Mouse (Mus musculus) midbrain, embryonic 11.5 days (tissue): ENCODE data around the gene Tmem132e. TPM values are rescaled to one million over a fixed set of nuclear protein-coding genes. Genes with fewer than 3 reads are reported as not detected.

Experiments used
- ATAC-seq: fragments of 200-750 bp; cut with Nextera tagmentation; 2 replicates; pipeline ENCODE4 v1.8.0; 2017; ENCODE audit warnings: moderate TSS enrichment, moderate library complexity; ENCODE audit not compliant: low FRiP score
- DNase-seq: peaks from one replicate; pipeline ENCODE4 v3.0.0; 2015; ENCODE audit warnings: low spot score; ENCODE audit errors: missing footprints
- H3K27ac ChIP-seq: fragments of 300-500 bp; sonication (generic); 2 replicates; pipeline ENCODE4 v1.5.1; 2014; ENCODE audit warnings: low read depth, low read length
- H3K27me3 ChIP-seq: fragments of 300-500 bp; sonication (generic); 2 replicates; pipeline ENCODE4 v1.6.1; 2014; ENCODE audit warnings: mild to moderate bottlenecking, low read length, moderate library complexity, mixed read lengths; ENCODE audit not compliant: control insufficient read depth, insufficient read depth
- H3K36me3 ChIP-seq: fragments of 300-500 bp; sonication (generic); 2 replicates; pipeline ENCODE4 v1.6.1; 2014; ENCODE audit warnings: mild to moderate bottlenecking, low read length, moderate library complexity, mixed read lengths; ENCODE audit not compliant: control insufficient read depth, insufficient read depth
- H3K4me1 ChIP-seq: fragments of 300-500 bp; sonication (generic); 2 replicates; pipeline ENCODE4 v1.6.1; 2014; ENCODE audit warnings: low read length; ENCODE audit not compliant: control insufficient read depth, insufficient read depth
- H3K4me2 ChIP-seq: fragments of 300-500 bp; sonication (generic); 2 replicates; pipeline ENCODE4 v1.6.1; 2014; ENCODE audit warnings: mild to moderate bottlenecking, moderate library complexity
- H3K4me3 ChIP-seq: fragments of 300-500 bp; sonication (generic); 2 replicates; pipeline ENCODE4 v1.5.1; 2014; ENCODE audit warnings: low read depth, low read length
- H3K9ac ChIP-seq: fragments of 300-500 bp; sonication (generic); 2 replicates; pipeline ENCODE4 v1.6.1; 2014; ENCODE audit warnings: low read length
- H3K9me3 ChIP-seq: fragments of 300-500 bp; sonication (generic); 2 replicates; pipeline ENCODE4 v1.6.1; 2016; ENCODE audit warnings: low read length; ENCODE audit not compliant: control insufficient read depth
- WGBS: fragments of 180-500 bp; shearing (Covaris S2); extraction: QIAGEN DNeasy Blood & Tissue Kit; methylation state at CpG from one replicate; pipeline ENCODE4 v1.1.7; 2014; 5-methylcytosine and 5-hydroxymethylcytosine counted together
- polyA plus RNA-seq: library from polyadenylated mRNA; unstranded; fragments of >200 nt; fragmentation: Nextera tagmentation; extraction: Ambion mirVana; gene quantifications from 2 replicates; pipeline ENCODE4 v1.2.1, GENCODE M21; 2014

The Tmem132e gene
- 1.0 and 1.6 TPM in 2 replicates for polyA plus RNA-seq

DNA sequence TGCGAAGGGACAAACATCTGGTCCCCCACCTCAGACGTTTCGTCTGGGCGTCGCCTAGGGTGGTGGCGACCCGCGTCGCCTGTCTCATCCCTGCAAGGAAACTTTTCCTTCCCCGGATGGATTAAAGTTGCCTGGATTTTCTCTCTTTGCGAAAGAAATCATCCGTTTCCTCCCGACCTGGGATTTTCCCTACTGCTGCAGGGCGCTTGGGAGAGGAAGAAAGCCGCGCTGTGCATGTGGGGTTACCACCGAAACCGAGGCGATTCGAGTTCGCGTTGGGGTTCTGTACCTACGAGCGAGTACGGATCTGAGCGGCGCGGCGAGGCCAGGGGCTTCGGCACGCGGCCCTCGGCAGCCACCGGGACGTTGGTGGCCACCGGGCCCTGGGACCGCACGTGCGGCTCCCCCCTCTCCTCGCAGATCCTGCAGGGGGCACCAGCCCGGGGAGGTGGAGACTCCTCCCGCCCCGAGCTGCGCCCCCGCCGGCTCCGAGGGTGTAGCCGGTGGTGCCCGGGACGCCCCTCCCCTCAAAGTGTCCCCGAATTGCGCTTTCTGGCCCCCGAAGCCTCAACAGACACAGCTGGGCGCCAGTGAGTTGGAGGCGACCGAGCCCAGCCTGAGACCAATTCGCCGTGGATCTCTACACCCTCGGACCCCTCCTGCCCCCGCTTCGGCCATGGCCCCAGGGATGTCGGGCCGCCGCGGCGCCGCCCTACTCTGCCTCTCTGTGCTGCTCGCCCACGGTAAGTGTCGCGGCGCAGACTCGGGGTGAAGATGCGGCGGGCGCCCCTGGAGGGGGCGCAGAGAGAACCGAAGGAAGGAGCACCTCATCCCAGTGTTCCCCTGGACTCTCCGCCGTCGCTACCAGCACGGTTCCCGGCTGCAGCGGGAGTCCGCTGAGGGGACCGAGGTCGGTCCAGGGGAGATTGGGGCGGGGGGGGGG is at the start of gene Tmem132e:
Gene Tmem132e, plus strand, starts transcription at position 530 of the 943 bp plus-strand sequence.
- H3K36me3 ChIP-seq = no peaks in the 10 kb centered on the region
- peak within 1 kb of the TSS; percentile 96 for H3K4me2 ChIP-seq
- no peaks in the 10 kb centered on the region for H3K9me3 ChIP-seq
- no peak within 1 kb of the TSS for H3K27ac ChIP-seq
- H3K4me3 ChIP-seq = peak within 1 kb of the TSS; percentile 54
- ATAC-seq (peak; percentile 52), DNase-seq (peak; percentile 97)
- H3K9ac ChIP-seq = peak within 1 kb of the TSS; percentile 60
- peaks cover 55% of the 10 kb centered on the region for H3K27me3 ChIP-seq
- H3K4me1 ChIP-seq = peaks cover 16% of the 10 kb centered on the region
- WGBS = under 1% methylated on average over 83 of the region's 88 CpGs

DNA sequence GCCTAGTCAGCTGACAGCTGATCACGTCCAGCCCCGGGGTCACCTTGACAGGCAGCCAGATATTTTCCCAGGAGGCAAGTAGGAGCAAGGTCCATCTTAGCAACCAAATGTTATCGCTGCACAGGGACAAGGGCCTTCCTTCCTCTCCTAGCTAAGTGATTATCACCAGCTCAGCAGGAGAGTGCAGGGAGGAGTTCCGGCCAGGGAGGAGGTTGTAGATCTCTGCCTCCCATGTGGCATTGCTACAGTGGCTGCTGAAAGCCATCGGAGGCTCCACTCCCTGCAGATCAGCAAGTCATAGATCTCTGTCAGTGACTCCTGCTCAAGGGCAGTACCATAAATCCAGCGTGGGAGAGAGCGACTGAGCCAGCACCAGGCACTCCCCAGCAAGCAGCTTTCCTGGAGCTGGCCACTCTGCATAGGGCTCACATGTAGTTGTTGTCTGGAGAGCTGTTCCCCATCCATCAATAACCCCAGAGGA is 48.7 kb upstream of the Tmem132e start:
- no peak overlapping the region for H3K4me2 ChIP-seq
- H3K9ac ChIP-seq = no peak overlapping the region
- H3K4me1 ChIP-seq = no peaks in the 10 kb centered on the region
- no peak overlapping the region for H3K4me3 ChIP-seq
- 40% methylated on average over 7 of the region's 7 CpGs for WGBS
- no peak overlapping the region for H3K27ac ChIP-seq
- ATAC-seq = no peak
- no peaks in the 10 kb centered on the region for H3K9me3 ChIP-seq
- H3K36me3 ChIP-seq = no peaks in the 10 kb centered on the region
- no peaks in the 10 kb centered on the region for H3K27me3 ChIP-seq
- DNase-seq = no peak

DNA sequence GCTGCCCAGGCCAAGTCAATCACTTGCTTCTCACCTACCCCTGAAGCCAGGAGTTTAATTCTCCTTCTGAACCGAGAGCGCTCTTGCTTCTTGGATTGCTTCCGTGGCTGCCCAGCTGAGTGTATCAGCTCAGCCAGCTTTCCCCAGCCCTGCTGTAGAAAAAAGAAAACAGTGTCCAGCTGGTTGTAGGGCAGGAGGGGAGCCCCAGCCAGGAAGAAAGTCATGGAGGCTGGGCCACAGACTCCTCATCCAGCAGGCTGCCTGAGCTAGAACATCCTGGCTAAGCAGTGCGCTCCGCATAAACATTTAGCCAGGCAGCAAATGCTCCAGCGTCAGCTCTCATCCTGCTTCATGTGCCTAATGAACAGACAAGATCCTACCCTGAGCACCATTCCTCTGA is 48.3 kb upstream of the Tmem132e start:
- no peak overlapping the region for H3K9ac ChIP-seq
- no peak for DNase-seq

DNA sequence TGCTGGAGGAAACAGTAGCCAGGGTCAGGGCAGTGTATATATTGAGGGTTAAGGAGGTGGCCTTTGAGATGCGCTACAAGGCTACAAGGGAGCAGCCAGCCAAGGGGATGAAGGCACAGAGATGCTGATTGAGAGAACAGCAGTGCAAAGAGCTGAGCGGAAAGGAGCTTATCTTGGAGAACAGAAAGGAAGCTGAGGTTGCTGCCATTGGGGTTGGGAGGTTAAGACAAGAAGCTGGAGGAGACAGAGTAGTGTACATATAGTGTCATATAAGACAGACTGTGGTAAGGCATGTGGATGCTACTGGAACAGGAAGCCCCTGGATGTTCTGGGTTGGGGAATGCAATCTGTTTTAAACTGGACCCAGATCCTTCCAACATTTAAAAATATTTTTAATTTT is 47.8 kb upstream of the Tmem132e start:
- no peaks in the 10 kb centered on the region for H3K9me3 ChIP-seq
- 58% methylated on average over 2 of the region's 2 CpGs for WGBS
- DNase-seq (no peak), ATAC-seq (no peak)
- H3K27ac ChIP-seq = no peak overlapping the region
- H3K36me3 ChIP-seq = no peaks in the 10 kb centered on the region
- H3K27me3 ChIP-seq = no peaks in the 10 kb centered on the region
- H3K9ac ChIP-seq = no peak overlapping the region
- H3K4me1 ChIP-seq = peaks cover 3% of the 10 kb centered on the region; the same call in 1 of the 2 replicates
- H3K4me2 ChIP-seq = no peak overlapping the region
- no peak overlapping the region for H3K4me3 ChIP-seq

More for the DNA sequence above, 48.3 kb upstream of the Tmem132e start:
- no peak overlapping the region for H3K4me2 ChIP-seq
- H3K36me3 ChIP-seq = no peaks in the 10 kb centered on the region
- peaks cover under 1% of the 10 kb centered on the region; the same call in 1 of the 2 replicates for H3K4me1 ChIP-seq
- H3K9me3 ChIP-seq = no peaks in the 10 kb centered on the region
- 52% methylated on average over 6 of the region's 6 CpGs for WGBS
- H3K4me3 ChIP-seq = no peak overlapping the region
- H3K27me3 ChIP-seq = no peaks in the 10 kb centered on the region
- no peak overlapping the region for H3K27ac ChIP-seq
- no peak for ATAC-seq

DNA sequence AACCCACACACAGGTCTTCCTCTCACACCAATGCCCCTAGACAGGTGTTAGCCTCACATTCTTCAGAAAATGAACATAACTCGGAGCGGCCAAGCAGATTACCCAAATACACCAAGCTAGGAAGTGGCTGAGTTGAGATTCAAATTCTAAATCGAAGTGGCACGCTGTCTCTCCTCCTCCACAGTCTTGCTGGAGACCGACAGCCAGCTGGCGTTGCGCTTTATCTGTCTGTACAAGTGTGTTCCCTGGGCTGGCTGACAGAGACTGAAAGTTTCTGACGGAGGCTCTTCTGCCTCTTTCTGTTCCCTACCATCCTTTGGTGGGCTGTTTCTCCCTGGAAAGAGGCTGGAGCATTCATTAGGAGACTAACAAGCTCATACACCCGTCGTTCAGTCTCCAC is 37.7 kb upstream of the Tmem132e start:
- no peak overlapping the region for H3K4me3 ChIP-seq
- H3K9me3 ChIP-seq = no peaks in the 10 kb centered on the region
- H3K27ac ChIP-seq = no peak overlapping the region
- no peaks in the 10 kb centered on the region for H3K36me3 ChIP-seq
- no peak overlapping the region for H3K4me2 ChIP-seq
- no peak for DNase-seq
- no peak overlapping the region for H3K9ac ChIP-seq
- ATAC-seq = no peak
- H3K4me1 ChIP-seq = no peaks in the 10 kb centered on the region
- H3K27me3 ChIP-seq = no peaks in the 10 kb centered on the region
- WGBS = 88% methylated on average over 10 of the region's 10 CpGs

DNA sequence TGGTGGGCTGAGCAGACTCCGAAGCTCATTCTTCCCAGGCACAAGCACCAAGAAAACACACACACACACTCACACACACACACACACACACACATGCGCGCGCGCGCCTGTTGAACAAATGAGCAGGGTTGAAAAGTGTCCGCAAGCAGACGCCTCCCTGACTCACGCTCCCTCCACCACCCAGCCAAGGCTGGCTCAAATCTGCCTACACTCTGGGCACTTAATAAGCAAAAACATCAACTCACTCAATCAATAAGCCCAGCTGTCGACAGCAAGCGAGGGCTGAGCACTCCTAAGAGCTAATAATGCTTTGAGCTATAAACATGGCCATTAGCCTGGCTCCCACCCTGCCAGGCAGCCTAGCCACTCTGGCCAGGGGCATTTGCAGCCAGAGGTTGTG is 18.5 kb upstream of the Tmem132e start:
- Histone ChIP-seq H3K27ac (no peak overlapping the region), H3K36me3 (no peaks in the 10 kb centered on the region), H3K4me2 (no peak overlapping the region), H3K9me3 (no peaks in the 10 kb centered on the region), H3K9ac (no peak overlapping the region), H3K27me3 (no peaks in the 10 kb centered on the region), H3K4me1 (0 out of 2 replicates have a peak, but pooled peaks cover 3% of the 10 kb centered on the region), H3K4me3 (no peak overlapping the region)
- ATAC-seq (no peak), DNase-seq (no peak)
- whole genome bisulfite sequencing = 84% methylated on average over 11 of the region's 11 CpGs

DNA sequence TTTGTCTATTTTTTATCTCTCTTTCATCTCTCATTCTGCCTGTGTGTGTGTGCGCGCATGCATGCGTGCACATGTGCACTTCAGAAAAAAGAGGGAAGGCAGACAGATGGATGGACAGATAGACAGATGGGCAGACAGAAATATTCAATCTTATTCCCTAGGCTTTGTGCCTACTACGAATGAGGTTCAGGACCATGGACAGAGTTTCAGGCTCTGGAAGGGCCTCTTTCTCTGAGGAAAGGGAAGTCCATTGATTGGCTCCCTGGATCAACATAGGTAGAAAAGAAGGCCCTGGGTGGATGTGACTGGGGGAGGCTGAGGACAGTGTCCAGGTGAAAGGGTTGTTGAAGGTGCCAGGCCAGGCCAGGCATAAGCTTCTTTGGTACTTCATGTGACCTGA is 17.1 kb upstream of the Tmem132e start:
- Histone ChIP-seq H3K9me3 (no peaks in the 10 kb centered on the region), H3K4me1 (0 out of 2 replicates have a peak, but pooled peaks cover 3% of the 10 kb centered on the region), H3K9ac (no peak overlapping the region), H3K36me3 (no peaks in the 10 kb centered on the region), H3K27me3 (no peaks in the 10 kb centered on the region), H3K4me3 (no peak overlapping the region), H3K27ac (no peak overlapping the region), H3K4me2 (no peak overlapping the region)
- WGBS = 66% methylated on average over 4 of the region's 4 CpGs
- peak; percentile 87 for DNase-seq
- ATAC-seq = no peak

DNA sequence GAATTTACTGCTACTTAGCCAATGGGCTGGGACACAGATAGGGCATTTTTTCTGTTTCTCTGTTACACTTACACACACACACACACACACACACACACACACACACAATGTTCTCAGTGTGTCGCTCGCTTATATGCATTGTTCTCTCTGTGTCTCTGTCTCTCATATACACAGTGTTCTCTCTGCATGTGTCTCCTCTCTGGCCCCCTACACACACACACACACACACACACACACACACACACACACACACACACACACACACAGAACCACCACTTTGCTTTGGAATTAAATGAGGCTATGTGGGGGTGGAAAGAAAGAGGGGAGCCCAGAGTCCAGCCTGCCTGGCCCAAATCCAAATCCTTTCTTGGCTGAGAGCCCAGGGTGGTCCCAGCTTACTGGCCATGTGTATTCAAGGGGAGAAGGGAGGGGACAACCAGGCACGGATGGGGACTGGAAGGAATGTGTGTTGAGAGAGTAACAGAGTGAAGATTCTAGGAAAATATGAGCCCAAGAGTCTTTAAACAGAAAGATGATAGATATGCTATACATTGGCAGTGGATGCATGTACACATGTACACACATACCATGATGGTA is 8.0 kb upstream of the Tmem132e start:
- WGBS = 50% methylated on average over 3 of the region's 3 CpGs
- DNase-seq = no peak
- Histone ChIP-seq H3K36me3 (no peaks in the 10 kb centered on the region), H3K27me3 (peaks cover 6% of the 10 kb centered on the region), H3K4me1 (no peaks in the 10 kb centered on the region), H3K4me2 (no peak overlapping the region), H3K9ac (no peak overlapping the region), H3K27ac (no peak overlapping the region), H3K4me3 (no peak overlapping the region), H3K9me3 (no peaks in the 10 kb centered on the region)
- ATAC-seq = peak; percentile 77; the same call in 1 of the 2 replicates
